Mouse (Mus musculus) midbrain, embryonic 14.5 days (tissue): ENCODE data around the gene Gimap3. TPM values are rescaled to one million over a fixed set of nuclear protein-coding genes. Genes with fewer than 3 reads are reported as not detected.

ENCODE experiments used
- ATAC-seq: fragments of 200-750 bp; cut with Nextera tagmentation; 2 replicates; pipeline ENCODE4 v1.8.0; 2017; ENCODE audit warnings: moderate number of reproducible peaks, moderate library complexity; ENCODE audit not compliant: low FRiP score, low TSS enrichment
- DNase-seq: peaks from one replicate; pipeline ENCODE4 v3.0.0-alpha.2; 2015
- H3K27ac ChIP-seq: fragments of 300-500 bp; sonication (generic); replicated peaks from 2 replicates; pipeline ENCODE4 v1.5.1; 2014; ENCODE audit warnings: mild to moderate bottlenecking, low read depth, low read length, moderate library complexity
- H3K27me3 ChIP-seq: fragments of 300-500 bp; sonication (generic); 2 replicates; pipeline ENCODE4 v1.6.1; 2014; ENCODE audit warnings: low read length, control low read depth, mixed read lengths; ENCODE audit not compliant: control insufficient read depth, insufficient read depth
- H3K36me3 ChIP-seq: fragments of 300-500 bp; sonication (generic); 2 replicates; pipeline ENCODE4 v1.6.1; 2014; ENCODE audit warnings: low read length, control low read depth; ENCODE audit not compliant: control insufficient read depth, insufficient read depth
- H3K4me1 ChIP-seq: fragments of 300-500 bp; sonication (generic); 2 replicates; pipeline ENCODE4 v1.6.1; 2014; ENCODE audit warnings: mild to moderate bottlenecking, antibody characterized with exemption, low read length, control low read depth; ENCODE audit not compliant: control insufficient read depth, insufficient read depth
- H3K4me2 ChIP-seq: fragments of 300-500 bp; sonication (generic); 2 replicates; pipeline ENCODE4 v1.6.1; 2014; ENCODE audit warnings: mild to moderate bottlenecking, low read length, moderate library complexity
- H3K4me3 ChIP-seq: fragments of 300-500 bp; sonication (generic); replicated peaks from 2 replicates; pipeline ENCODE4 v1.5.1; 2014; ENCODE audit warnings: low read depth, low read length
- H3K9ac ChIP-seq: fragments of 300-500 bp; sonication (generic); replicated peaks from 2 replicates; pipeline ENCODE4 v1.6.1; 2014; ENCODE audit warnings: mild to moderate bottlenecking, low read length, moderate library complexity
- H3K9me3 ChIP-seq: fragments of 300-500 bp; sonication (generic); 2 replicates; pipeline ENCODE4 v1.6.1; 2016; ENCODE audit warnings: low read length, control low read depth, mixed read lengths; ENCODE audit not compliant: control insufficient read depth
- WGBS: fragments of 180-500 bp; shearing (Covaris S2); extraction: QIAGEN DNeasy Blood & Tissue Kit; methylation state at CpG from one replicate; pipeline ENCODE4 v1.1.7; 2014; 5-methylcytosine and 5-hydroxymethylcytosine counted together
- polyA plus RNA-seq: library from polyadenylated mRNA; unstranded; fragments of >200 nt; fragmentation: Nextera tagmentation; extraction: Ambion mirVana; gene quantifications from 2 replicates; pipeline ENCODE4 v1.2.1, GENCODE M21; 2014

Gene Gimap3
- polyA plus RNA-seq = not detected in 2 replicates

DNA sequence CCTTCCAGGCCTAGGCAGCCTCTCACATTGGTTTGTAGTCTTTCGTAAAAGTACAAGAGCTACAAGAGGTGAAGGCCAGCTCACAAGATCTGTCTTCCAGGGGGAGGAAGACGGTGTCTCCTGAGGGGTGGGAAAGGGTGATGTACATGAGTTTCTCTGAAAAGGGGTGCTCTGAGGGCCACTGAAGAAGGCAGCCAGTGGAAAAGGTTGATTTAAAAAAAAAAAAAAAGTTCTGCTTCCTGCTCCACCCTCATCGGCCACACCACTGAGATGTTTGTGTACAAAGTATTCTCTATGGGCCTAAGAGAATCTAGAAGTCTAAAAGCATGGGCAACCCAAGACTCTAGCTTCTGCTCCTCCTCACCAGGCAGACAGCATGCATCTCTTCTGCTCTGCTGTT, at the start of gene Gimap3:
TSS of gene Gimap3 (minus strand) at position 156 of the 400 bp plus-strand sequence.
- Histone ChIP-seq H3K4me3 (no peak within 1 kb of the TSS), H3K9me3 (no peaks in the 10 kb centered on the region), H3K4me2 (no peak within 1 kb of the TSS), H3K27me3 (no peaks in the 10 kb centered on the region), H3K27ac (no peak within 1 kb of the TSS), H3K9ac (no peak within 1 kb of the TSS), H3K36me3 (no peaks in the 10 kb centered on the region), H3K4me1 (no peaks in the 10 kb centered on the region)
- WGBS = 95% methylated on average over 3 of the region's 3 CpGs
- no peak for DNase-seq
- ATAC-seq = no peak

- H3K4me3 ChIP-seq = no peak overlapping the region
- H3K36me3 ChIP-seq = no peaks in the 10 kb centered on the region
- H3K27ac ChIP-seq = no peak overlapping the region
- peak; percentile 94 for DNase-seq
- H3K9me3 ChIP-seq = no peaks in the 10 kb centered on the region
- no peaks in the 10 kb centered on the region for H3K27me3 ChIP-seq
- H3K9ac ChIP-seq = no peak overlapping the region
- ATAC-seq = no peak
- H3K4me1 ChIP-seq = no peaks in the 10 kb centered on the region
- H3K4me2 ChIP-seq = no peak overlapping the region
- WGBS = 6% methylated on average over 6 of the region's 6 CpGs
Measured at GRCm38 (mm10) chr6:48817815-48818214, 47.2 kb upstream of the Gimap3 start.

DNA sequence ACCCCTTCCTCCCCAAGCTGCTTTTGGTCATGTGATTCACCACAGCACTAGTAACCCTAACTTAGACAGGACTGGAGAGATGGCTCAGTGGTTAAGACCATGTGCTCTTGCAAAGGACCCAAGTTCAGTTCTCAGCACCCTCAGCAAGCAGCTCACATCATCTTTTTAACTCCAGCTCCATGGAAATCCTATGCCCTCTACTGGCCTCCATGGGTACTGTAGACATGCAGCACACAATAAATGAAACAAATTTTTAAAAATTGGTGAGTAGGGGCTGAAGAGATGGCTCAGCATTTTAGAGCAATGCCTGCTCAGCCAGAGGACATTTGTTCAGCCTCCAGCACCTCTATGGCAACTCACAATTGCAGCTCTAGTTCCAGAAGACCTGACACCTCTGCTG, 44.4 kb upstream of the Gimap3 start:
- Histone ChIP-seq H3K9ac (no peak overlapping the region), H3K4me1 (no peaks in the 10 kb centered on the region), H3K9me3 (no peaks in the 10 kb centered on the region), H3K36me3 (no peaks in the 10 kb centered on the region), H3K4me2 (no peak overlapping the region), H3K27ac (no peak overlapping the region), H3K27me3 (no peaks in the 10 kb centered on the region), H3K4me3 (no peak overlapping the region)
- ATAC-seq = no peak
- no peak for DNase-seq

GRCm38 (mm10) chr6:48809494-48810219, 39.0 kb upstream of the Gimap3 start:
- Histone ChIP-seq H3K27me3 (no peaks in the 10 kb centered on the region), H3K4me3 (no peak overlapping the region), H3K4me2 (no peak overlapping the region), H3K9ac (no peak overlapping the region), H3K27ac (no peak overlapping the region), H3K4me1 (no peaks in the 10 kb centered on the region), H3K36me3 (no peaks in the 10 kb centered on the region), H3K9me3 (no peaks in the 10 kb centered on the region)
- WGBS = 75% methylated on average over 3 of the region's 3 CpGs
- ATAC-seq = no peak
- no peak for DNase-seq

GRCm38 (mm10) chr6:48806746-48807145, 36.1 kb upstream of the Gimap3 start:
- Histone ChIP-seq H3K9ac (no peak overlapping the region), H3K36me3 (no peaks in the 10 kb centered on the region), H3K9me3 (no peaks in the 10 kb centered on the region), H3K4me1 (no peaks in the 10 kb centered on the region), H3K27ac (no peak overlapping the region), H3K27me3 (no peaks in the 10 kb centered on the region), H3K4me2 (no peak overlapping the region), H3K4me3 (no peak overlapping the region)
- ATAC-seq (no peak), DNase-seq (no peak)
- 91% methylated on average over 3 of the region's 3 CpGs for WGBS

- no peaks in the 10 kb centered on the region for H3K27me3 ChIP-seq
- ATAC-seq (no peak), DNase-seq (no peak)
- no peaks in the 10 kb centered on the region for H3K36me3 ChIP-seq
- H3K9ac ChIP-seq = no peak overlapping the region
- H3K4me3 ChIP-seq = no peak overlapping the region
- H3K27ac ChIP-seq = no peak overlapping the region
- H3K9me3 ChIP-seq = no peaks in the 10 kb centered on the region
- WGBS = 85% methylated on average over 5 of the region's 5 CpGs
- H3K4me1 ChIP-seq = no peaks in the 10 kb centered on the region
- no peak overlapping the region for H3K4me2 ChIP-seq
Measured at GRCm38 (mm10) chr6:48804346-48804745, 33.7 kb upstream of the Gimap3 start.

DNA sequence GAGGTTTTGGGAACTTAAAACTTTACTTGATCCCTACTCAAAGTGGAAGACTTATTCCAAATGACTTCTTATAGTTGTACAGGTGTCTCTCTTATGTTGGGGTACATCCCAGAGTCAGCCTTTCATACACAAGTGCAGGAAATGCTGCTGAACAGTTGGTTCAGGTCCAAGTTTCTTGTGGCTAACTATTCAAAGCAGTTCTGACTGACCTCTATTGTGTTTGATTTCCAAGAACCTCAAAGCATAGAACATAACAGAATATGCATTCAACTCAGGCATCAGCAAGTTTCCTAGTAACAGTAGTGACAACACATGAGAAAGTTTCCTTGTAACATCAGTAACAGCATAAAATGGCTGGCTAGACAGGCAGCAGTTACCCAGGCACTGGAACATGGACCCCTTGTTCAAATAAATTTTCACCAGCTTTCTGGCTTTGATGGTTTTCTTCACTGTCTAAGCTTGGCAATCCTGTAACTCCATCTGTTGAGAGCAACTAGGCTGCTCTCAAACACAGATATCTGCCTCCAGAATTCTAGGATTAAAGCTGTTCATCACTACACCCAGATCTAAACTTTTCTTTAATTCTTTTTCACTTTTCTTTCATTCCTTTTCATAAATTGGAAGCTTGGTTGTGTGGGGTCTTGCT, 32.9 kb upstream of the Gimap3 start:
- H3K4me3 ChIP-seq = no peak overlapping the region
- H3K27ac ChIP-seq = no peak overlapping the region
- H3K27me3 ChIP-seq = no peaks in the 10 kb centered on the region
- no peaks in the 10 kb centered on the region for H3K4me1 ChIP-seq
- no peaks in the 10 kb centered on the region for H3K9me3 ChIP-seq
- H3K9ac ChIP-seq = no peak overlapping the region
- H3K4me2 ChIP-seq = no peak overlapping the region
- H3K36me3 ChIP-seq = no peaks in the 10 kb centered on the region
- ATAC-seq (no peak), DNase-seq (no peak)

GRCm38 (mm10) chr6:48801897-48802296, 31.2 kb upstream of the Gimap3 start:
- no peak overlapping the region for H3K9ac ChIP-seq

GRCm38 (mm10) chr6:48787867-48788266, 17.2 kb upstream of the Gimap3 start:
- no peak overlapping the region for H3K4me2 ChIP-seq
- no peak for DNase-seq
- no peaks in the 10 kb centered on the region for H3K9me3 ChIP-seq
- H3K4me1 ChIP-seq = no peaks in the 10 kb centered on the region
- WGBS = 85% methylated on average over 2 of the region's 2 CpGs
- H3K4me3 ChIP-seq = no peak overlapping the region
- H3K27ac ChIP-seq = no peak overlapping the region
- no peaks in the 10 kb centered on the region for H3K36me3 ChIP-seq
- no peak overlapping the region for H3K9ac ChIP-seq
- H3K27me3 ChIP-seq = no peaks in the 10 kb centered on the region
- no peak for ATAC-seq

More at GRCm38 (mm10) chr6:48801897-48802296, 31.2 kb upstream of the Gimap3 start:
- Histone ChIP-seq H3K4me3 (no peak overlapping the region), H3K4me2 (no peak overlapping the region), H3K36me3 (no peaks in the 10 kb centered on the region), H3K27ac (no peak overlapping the region), H3K27me3 (no peaks in the 10 kb centered on the region), H3K4me1 (no peaks in the 10 kb centered on the region), H3K9me3 (no peaks in the 10 kb centered on the region)
- WGBS = 85% methylated on average over 1 of the region's 1 CpGs
- no peak for DNase-seq
- ATAC-seq = no peak
